Mouse (Mus musculus) erythroblast, adult 5-6 weeks (primary cell): ENCODE measurements around the gene Atp2b2. TPM values are rescaled to one million over a fixed set of nuclear protein-coding genes. Genes with fewer than 3 reads are reported as not detected.

ENCODE experiments used
- ATAC-seq: replicated peaks from 2 replicates; pipeline ENCODE4 v1.8.0; 2016; ENCODE audit warnings: moderate number of reproducible peaks, mild to moderate bottlenecking, moderate TSS enrichment, inconsistent platforms; ENCODE audit not compliant: poor library complexity, low FRiP score, severe bottlenecking
- total RNA-seq, 2 experiments: library from RNA; stranded (forward) in 1 of 2; stranded (reverse) in 1 of 2; fragments of 150-400 nt in 1 of 2; fragments of 200-764, 138-1000 nt in 1 of 2; gene quantifications; 2 replicates each; pipeline versions ENCODE4 v1.2.3 to v1.2.4; 2015 to 2017; ENCODE audit warnings: low replicate concordance in 2 of 2

The Atp2b2 gene
- total RNA-seq, 2 experiments from 2014 or later: under 0.01 TPM; not detected in 1

- ATAC-seq: no peak
Measured at GRCm38 (mm10) chr6:114022104-114022503, 20.3 kb downstream of the Atp2b2 start.

- ATAC-seq: no peak
Measured at GRCm38 (mm10) chr6:114013801-114014200, 28.6 kb downstream of the Atp2b2 start.

- ATAC-seq: no peak
Measured at GRCm38 (mm10) chr6:114012834-114013233, 29.6 kb downstream of the Atp2b2 start.

GRCm38 (mm10) chr6:114011976-114012375, 30.4 kb downstream of the Atp2b2 start:
- no peak for ATAC-seq

- no peak for ATAC-seq
Measured at GRCm38 (mm10) chr6:114003796-114004195, 38.6 kb downstream of the Atp2b2 start.

GRCm38 (mm10) chr6:114000928-114001327, 41.5 kb downstream of the Atp2b2 start:
- no peak for ATAC-seq

- no peak for ATAC-seq
Measured at GRCm38 (mm10) chr6:114000304-114000703, 42.1 kb downstream of the Atp2b2 start.

GRCm38 (mm10) chr6:113998413-113998812, 44.0 kb downstream of the Atp2b2 start:
- ATAC-seq: no peak

- no peak for ATAC-seq
Measured at GRCm38 (mm10) chr6:113994176-113994575, 48.2 kb downstream of the Atp2b2 start.

- ATAC-seq: no peak
Measured at GRCm38 (mm10) chr6:113992101-113992500, 50.3 kb downstream of the Atp2b2 start.

- ATAC-seq: no peak
Measured at GRCm38 (mm10) chr6:113991482-113991881, 50.9 kb downstream of the Atp2b2 start.

- no peak for ATAC-seq
Measured at GRCm38 (mm10) chr6:113990044-113990443, 52.4 kb downstream of the Atp2b2 start.

GRCm38 (mm10) chr6:113988521-113988920, 53.9 kb downstream of the Atp2b2 start:
- no peak for ATAC-seq

GRCm38 (mm10) chr6:113986671-113987070, 55.7 kb downstream of the Atp2b2 start:
- ATAC-seq: no peak

GRCm38 (mm10) chr6:113978673-113979072, 63.7 kb downstream of the Atp2b2 start:
- no peak for ATAC-seq

- no peak for ATAC-seq
Measured at GRCm38 (mm10) chr6:113978091-113978650, 64.2 kb downstream of the Atp2b2 start.

GRCm38 (mm10) chr6:113970900-113971299, 71.5 kb downstream of the Atp2b2 start:
- ATAC-seq: no peak

GRCm38 (mm10) chr6:113970464-113970863, 71.9 kb downstream of the Atp2b2 start:
- no peak for ATAC-seq

GRCm38 (mm10) chr6:113969751-113970150, 72.7 kb downstream of the Atp2b2 start:
- no peak for ATAC-seq

GRCm38 (mm10) chr6:113962811-113963210, 79.6 kb downstream of the Atp2b2 start:
- no peak for ATAC-seq

GRCm38 (mm10) chr6:113961658-113962057, 80.8 kb downstream of the Atp2b2 start:
- ATAC-seq: no peak

GRCm38 (mm10) chr6:113959336-113959735, 83.1 kb downstream of the Atp2b2 start:
- no peak for ATAC-seq
